Mouse (Mus musculus) thymus, postnatal 10 days (tissue): ENCODE results near the gene Hist1h2af.

Experiments used
- DNase-seq, 2 experiments: peaks; one replicate each; pipeline ENCODE4 v3.0.0; 2021; ENCODE audit warnings: low spot score in 2 of 2

The Hist1h2af gene

DNA sequence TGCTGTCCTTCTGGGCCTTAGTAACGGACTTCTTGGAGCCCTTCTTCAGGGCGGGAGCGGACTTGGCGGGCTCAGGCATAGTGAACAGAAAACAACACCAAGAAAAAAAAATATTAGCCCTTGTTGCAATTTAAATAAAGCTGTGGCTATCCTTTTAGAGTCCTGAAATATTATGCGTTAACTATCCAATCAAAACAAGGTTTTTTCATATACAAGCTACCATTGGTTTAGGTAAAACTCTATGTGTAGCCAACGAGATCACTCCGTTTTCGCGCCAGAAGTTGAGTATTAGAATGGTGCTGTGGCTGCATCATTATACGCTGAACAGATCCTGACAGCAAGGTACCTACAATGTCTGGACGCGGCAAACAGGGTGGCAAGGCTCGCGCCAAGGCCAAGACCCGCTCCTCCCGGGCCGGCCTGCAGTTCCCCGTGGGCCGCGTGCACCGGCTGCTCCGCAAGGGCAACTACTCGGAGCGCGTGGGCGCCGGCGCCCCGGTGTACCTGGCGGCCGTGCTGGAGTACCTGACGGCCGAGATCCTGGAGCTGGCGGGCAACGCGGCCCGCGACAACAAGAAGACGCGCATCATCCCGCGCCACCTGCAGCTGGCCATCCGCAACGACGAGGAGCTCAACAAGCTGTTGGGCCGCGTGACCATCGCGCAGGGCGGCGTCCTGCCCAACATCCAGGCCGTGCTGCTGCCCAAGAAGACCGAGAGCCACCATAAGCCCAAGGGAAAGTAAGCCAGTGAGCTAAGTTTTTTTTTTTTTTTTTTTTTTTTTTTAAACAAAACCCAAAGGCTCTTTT lies at the start of gene Hist1h2af:
TSS of gene Hist1h2af (plus strand) at position 347 of the 808 bp plus-strand sequence.
- DNase-seq: peak; percentile 67 to 68

DNA sequence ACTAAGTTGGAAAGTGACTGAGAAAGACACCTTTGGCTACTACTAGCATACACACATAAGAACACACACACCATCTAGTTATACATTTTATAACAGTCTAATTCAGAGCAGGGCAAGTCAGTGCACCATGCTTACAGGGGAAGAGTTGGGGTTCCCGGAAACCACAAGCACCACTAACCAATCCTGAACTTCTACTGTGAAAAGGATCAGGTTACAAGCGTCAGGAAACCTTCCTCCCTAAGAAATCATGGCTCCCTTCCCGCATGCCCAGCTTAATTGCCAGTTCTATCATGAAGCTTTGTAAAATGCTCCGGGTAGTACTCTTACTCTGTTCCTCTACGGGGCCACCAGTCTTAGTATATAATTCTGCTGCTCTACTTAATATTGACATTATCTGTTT lies 48.4 kb upstream of the Hist1h2af start:
- DNase-seq: no peak

DNA sequence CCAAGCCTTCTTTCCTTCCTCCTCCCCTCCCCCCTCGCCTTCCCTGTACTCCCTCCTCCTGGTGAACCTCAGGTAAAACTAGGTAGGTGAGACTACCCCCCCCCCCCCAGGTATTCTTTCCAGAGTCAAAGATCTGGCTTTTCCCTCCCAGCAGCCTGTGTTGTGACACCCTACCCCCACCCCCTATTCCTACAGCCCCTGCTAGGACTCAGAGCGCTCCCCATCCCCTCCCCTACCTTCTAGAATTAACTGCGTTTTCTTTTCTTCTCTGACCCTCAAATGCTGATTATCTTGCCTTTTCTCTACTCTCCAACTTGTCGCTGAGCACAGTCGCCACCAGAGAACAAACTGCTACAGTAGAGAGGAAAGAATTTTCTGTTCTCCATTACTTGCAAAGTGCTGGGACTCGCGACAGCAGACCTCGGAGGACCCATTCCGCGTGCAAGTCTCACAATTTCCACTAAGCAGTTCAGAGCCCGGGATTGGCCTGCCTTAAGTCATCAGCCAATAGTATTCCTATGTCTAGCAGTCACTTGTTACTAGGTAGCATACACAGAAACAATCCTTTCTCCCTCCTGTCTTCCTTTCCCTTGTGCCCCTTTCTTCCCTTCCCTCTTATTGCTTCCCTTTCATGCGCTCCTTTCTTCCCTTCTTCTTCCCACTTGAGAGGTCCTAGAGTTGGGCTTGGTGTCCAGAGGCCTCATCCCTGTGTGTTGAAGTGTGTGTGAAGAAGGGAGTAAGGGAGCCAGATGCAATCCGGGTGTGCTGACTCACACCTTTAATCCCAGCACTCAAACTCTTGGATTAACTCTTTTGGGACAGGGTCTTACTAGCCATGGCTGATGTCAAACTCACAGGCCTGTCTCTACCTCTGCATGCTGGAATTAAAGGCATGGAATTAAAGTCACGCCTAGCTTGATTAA lies 45.0 kb upstream of the Hist1h2af start, which contains the start of gene Btn2a2:
TSS of gene Btn2a2 (minus strand) at position 458 of the 923 bp plus-strand sequence.
- DNase-seq: peak; percentile 28 to 51

DNA sequence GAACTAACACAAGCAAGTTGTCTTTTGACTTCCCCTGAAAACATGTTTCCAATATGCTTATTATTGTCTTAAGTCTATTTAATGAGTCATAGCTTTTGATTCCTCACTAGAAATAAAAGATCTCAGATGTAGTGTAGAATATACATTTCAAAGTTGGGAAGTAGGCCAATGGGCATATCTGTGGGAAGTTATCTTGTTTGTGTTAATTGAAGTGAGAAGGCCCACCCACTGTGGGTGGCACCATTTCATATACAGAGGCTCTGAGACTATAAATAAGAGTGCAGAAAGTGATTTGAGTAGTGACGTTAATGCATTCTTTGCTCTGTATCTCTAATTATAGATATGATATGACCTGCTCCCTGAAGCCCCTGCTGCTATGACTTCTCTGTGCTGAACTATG lies 42.8 kb upstream of the Hist1h2af start:
- no peak for DNase-seq

- no peak for DNase-seq
Measured at GRCm38 (mm10) chr13:23491263-23491662, 42.4 kb upstream of the Hist1h2af start.

GRCm38 (mm10) chr13:23491990-23492389 lies 41.7 kb upstream of the Hist1h2af start:
- no peak for DNase-seq

DNA sequence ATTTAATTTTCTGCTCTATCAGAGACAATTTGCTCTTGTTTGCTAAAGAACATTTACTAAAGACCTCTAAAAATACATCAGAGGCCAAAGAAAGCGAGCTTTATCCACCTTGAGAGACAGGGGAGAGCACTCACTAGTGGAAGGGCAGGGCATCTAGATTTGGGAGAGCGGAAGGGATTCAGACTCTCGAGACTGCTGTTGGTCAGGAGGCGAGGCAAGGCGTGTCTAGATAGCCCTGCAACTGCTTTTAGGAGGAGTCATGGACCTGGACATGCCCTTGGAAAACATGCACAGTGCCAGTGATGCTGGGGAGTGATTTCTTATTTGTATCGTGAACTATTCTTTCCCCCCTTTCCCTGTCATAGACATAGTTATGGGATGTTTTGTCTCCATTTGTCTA lies 38.2 kb upstream of the Hist1h2af start:
- DNase-seq: no peak

- DNase-seq: no peak
Measured at GRCm38 (mm10) chr13:23497656-23498321, 35.9 kb upstream of the Hist1h2af start.

- no peak for DNase-seq
Measured at GRCm38 (mm10) chr13:23498653-23499052, 35.1 kb upstream of the Hist1h2af start.

DNA sequence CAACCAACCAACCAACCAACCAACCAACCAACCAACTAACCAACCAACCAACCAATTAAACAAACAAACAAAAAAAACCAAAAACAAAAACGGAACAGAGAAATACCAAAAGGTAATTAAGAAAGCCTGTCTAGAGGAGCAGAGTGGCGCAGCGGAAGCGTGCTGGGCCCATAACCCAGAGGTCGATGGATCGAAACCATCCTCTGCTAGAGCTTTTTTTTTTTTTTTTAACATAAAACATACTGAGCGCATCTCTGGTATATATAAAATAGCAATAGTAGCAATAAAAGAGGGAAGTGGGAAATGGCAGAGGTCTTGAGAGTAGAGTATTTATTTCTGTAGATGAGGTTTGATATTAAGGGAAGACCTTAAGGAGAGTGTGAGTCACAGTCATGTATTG lies 33.8 kb upstream of the Hist1h2af start:
- DNase-seq: no peak

DNA sequence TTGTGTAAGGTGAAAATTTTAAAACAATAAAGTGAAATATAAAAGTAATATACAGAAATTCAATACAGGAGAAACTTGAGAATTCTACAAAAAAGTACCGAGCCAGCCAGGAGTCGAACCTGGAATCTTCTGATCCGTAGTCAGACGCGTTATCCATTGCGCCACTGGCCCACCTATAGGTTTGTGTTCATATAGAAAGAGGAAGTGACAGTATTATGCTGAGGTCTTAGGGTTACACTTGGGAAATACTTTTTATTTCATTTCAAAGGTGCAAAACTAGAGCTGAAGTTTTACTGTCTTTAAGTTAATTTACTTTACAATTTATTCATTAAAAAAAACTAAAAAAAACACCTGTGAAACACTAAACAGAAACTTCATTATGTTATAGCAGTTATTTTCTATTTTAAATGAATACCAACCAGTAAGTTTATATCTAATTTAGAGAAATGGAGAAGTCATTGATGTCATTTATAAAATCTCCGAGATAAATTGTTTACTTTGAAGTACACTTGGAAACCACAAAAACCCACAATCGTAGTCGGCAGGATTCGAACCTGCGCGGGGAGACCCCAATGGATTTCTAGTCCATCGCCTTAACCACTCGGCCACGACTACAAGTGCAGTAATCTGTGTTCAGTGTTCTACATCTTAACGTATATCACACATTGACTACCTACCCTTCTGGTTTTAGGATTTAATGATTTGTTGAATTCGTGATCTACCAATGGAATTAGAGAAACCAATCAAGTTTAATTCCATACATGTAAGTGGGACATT lies 33.1 kb upstream of the Hist1h2af start:
- DNase-seq: peak; percentile 68 to 78

DNA sequence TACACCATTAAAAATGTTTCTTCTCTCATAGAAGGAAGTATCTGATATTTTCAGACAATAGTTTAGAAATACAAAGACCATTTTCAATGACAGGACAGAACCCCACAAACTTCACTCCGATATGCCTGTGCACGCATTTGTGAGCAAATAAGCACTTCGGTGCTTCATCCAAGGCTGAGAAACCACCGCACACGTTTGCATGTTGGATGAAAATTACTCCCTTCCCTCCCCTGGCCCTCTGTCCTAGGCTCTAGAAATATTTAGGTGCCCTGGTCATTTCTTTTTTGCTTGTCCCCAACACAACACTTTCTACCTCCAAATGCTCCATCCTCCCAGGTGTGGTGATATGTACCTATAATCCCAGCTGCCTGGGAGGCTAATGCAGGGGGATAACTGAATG lies 32.2 kb upstream of the Hist1h2af start:
- no peak for DNase-seq

GRCm38 (mm10) chr13:23502031-23502567 lies 31.6 kb upstream of the Hist1h2af start:
- no peak for DNase-seq

DNA sequence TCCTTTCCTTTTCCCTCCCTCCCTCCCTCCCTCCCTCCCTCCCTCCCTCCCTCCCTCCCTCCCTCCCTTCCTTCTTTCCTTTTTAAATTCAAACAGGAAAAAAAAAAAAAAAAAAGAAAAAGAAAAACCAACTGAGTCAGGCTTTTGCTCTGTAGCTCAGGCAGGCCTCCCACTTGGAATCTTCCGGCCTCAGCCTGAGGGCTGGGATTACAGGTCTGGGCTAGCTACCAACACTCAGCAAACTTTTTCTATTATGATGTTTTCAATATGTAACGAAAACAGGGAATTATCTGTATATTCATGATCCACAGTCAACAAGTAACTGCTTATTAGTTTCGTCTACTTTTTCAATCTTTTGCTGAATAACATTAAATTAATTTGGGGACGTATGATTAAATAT lies 30.8 kb upstream of the Hist1h2af start:
- DNase-seq: no peak

DNA sequence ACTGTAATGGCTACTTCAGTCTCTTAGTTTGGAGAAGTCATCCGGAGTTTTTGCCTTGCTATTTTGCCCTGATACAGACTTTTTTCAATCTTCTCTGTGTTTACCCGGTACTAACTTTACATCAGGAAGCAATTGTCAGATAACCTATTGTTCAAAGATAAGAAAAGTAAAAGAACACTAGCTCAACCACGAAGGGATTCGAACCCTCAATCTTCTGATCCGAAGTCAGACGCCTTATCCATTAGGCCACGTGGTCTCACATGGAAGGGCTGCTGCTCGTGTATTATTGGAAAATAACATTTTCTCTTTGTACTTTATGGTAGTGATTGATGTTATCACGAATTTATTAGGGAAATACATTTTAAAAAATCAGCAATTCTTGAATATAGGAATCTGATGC lies 29.9 kb upstream of the Hist1h2af start:
- DNase-seq: peak; percentile 51 to 73

DNA sequence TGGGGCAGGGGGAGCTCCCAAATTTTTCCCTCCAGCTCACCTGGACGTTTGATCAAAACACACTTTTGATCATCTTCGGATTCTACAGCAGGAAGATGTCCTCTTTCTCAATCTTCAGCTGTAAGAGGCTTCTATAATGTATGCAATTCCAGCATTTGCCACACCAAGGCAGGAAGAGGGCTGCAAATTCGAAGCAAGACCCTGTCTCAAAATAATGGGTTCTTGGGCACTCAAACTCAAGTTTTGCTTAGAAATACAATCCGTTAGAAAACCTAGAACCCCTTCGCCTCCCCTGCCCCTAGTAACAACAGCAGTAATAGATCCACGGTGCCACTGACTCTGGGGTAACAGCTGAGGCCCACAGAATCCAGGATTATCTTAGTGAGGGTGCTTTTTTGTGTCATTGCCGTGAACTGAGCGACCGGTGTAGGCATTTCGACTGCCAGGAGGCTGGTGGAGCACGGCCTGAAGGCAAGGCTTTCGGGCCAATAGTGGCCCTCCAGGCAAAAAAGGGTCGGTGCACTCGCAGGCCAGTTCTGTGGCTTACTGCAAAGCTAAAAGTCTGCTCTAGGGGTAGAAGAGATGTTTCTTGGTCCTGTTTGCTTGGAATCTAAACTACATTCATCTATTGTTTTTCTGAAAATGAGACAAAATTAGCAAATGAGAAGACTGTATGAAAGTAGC lies 27.9 kb upstream of the Hist1h2af start:
- DNase-seq: no peak

- peak; percentile 34 to 76 for DNase-seq
Measured at GRCm38 (mm10) chr13:23506351-23506750, 27.4 kb upstream of the Hist1h2af start.

GRCm38 (mm10) chr13:23506819-23507515 lies 26.7 kb upstream of the Hist1h2af start:
- no peak for DNase-seq

- DNase-seq: no peak
Measured at GRCm38 (mm10) chr13:23510127-23510526, 23.6 kb upstream of the Hist1h2af start.

GRCm38 (mm10) chr13:23513517-23513916 lies 20.2 kb upstream of the Hist1h2af start:
- DNase-seq: no peak
